Mouse (Mus musculus) liver, embryonic 16.5 days (tissue): ENCODE data around the gene Ndufaf2. TPM values are rescaled to one million over a fixed set of nuclear protein-coding genes. Genes with fewer than 3 reads are reported as not detected.

Experiments used
- ATAC-seq: fragments of 200-750 bp; cut with Nextera tagmentation; 2 replicates; pipeline ENCODE4 v1.8.0; 2017; ENCODE audit warnings: low read depth, mild to moderate bottlenecking, moderate number of reproducible peaks, moderate library complexity
- H3K27ac ChIP-seq: fragments of 300-500 bp; sonication (generic); 2 replicates; pipeline ENCODE4 v1.5.1; 2014; ENCODE audit warnings: mild to moderate bottlenecking, low read length
- H3K27me3 ChIP-seq: fragments of 300-500 bp; sonication (generic); 2 replicates; pipeline ENCODE4 v1.6.1; 2014; ENCODE audit warnings: low read depth, low read length, mixed read lengths; ENCODE audit not compliant: control insufficient read depth, insufficient read depth
- H3K36me3 ChIP-seq: fragments of 300-500 bp; sonication (generic); 2 replicates; pipeline ENCODE4 v1.6.1; 2014; ENCODE audit warnings: mild to moderate bottlenecking; ENCODE audit not compliant: control insufficient read depth, insufficient read depth
- H3K4me1 ChIP-seq: fragments of 300-500 bp; sonication (generic); 2 replicates; pipeline ENCODE4 v1.6.1; 2014; ENCODE audit warnings: low read depth, low read length, mixed read lengths; ENCODE audit not compliant: control insufficient read depth
- H3K4me2 ChIP-seq: fragments of 300-500 bp; sonication (generic); 2 replicates; pipeline ENCODE4 v1.6.1; 2014; ENCODE audit warnings: low read depth, low read length, mixed read lengths
- H3K4me3 ChIP-seq: fragments of 300-500 bp; sonication (generic); 2 replicates; pipeline ENCODE4 v1.5.1; 2014; ENCODE audit warnings: low read depth, mild to moderate bottlenecking, low read length
- H3K9ac ChIP-seq: fragments of 300-500 bp; sonication (generic); 2 replicates; pipeline ENCODE4 v1.6.1; 2014; ENCODE audit warnings: low read depth, low read length
- H3K9me3 ChIP-seq: fragments of 300-500 bp; sonication (generic); replicated peaks from 2 replicates; pipeline ENCODE4 v1.6.1; 2016; ENCODE audit warnings: low read length; ENCODE audit not compliant: control insufficient read depth
- WGBS: fragments of 180-500 bp; shearing (Covaris S2); extraction: QIAGEN DNeasy Blood & Tissue Kit; methylation state at CpG from one replicate; pipeline ENCODE4 v1.1.7; 2014; ENCODE audit not compliant: insufficient replicate concordance; 5-methylcytosine and 5-hydroxymethylcytosine counted together
- polyA plus RNA-seq: library from polyadenylated mRNA; unstranded; fragments of >200 nt; fragmentation: Nextera tagmentation; extraction: Ambion mirVana; gene quantifications from 2 replicates; pipeline ENCODE4 v1.2.1, GENCODE M21; 2015

The Ndufaf2 gene
- polyA plus RNA-seq, 1 experiment from 2014 or later, result 21.5 TPM

DNA sequence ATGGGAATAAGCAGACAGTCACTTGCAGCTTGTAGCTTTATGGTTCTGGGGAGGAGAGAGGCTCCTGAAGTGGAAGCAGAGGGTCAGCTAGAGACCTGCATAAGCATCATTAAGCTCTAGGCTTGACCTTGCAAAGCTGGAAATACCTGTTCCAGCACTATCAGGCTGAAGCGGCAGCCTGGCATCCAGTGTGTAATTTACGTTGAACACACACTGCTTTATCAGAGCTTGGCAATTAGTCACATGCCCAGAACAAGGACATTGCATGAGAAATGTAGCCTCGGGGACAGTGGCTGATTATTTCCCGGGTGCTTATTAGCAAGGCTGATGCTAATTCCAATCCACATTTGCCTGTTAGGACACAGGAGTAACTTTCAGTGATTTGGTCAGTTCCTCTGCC, 196.5 kb downstream of the Ndufaf2 start:
- no peaks in the 10 kb centered on the region for H3K36me3 ChIP-seq
- no peaks in the 10 kb centered on the region for H3K27me3 ChIP-seq
- H3K4me3 ChIP-seq, result no peak overlapping the region
- H3K4me1 ChIP-seq, result no peaks in the 10 kb centered on the region
- no peak for ATAC-seq
- 49% methylated on average over 4 of the region's 4 CpGs for WGBS
- no peak overlapping the region for H3K9ac ChIP-seq
- H3K4me2 ChIP-seq, result no peak overlapping the region
- no peak overlapping the region for H3K27ac ChIP-seq
- no peaks in the 10 kb centered on the region for H3K9me3 ChIP-seq

DNA sequence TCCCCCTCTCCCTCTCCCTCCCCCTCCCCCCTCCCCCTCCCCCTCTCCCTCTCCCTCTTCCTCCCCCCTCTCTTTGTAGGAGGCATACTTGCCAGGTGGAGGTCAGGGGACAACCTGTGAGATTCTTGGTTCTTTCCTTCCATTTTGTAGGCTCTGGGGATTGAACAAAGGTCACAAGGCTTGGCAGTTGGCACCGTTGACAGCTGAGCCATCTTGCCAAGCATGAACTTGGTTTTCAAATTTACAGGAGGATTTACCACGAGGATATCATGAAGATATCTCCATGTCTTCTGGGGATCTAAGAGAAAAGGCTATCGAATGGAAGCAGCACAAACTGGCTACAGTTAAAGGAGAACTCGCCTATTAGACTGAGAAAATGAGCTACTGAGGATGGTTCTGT, 196.9 kb downstream of the Ndufaf2 start:
- Histone ChIP-seq H3K36me3 (no peaks in the 10 kb centered on the region), H3K27me3 (no peaks in the 10 kb centered on the region), H3K9me3 (no peaks in the 10 kb centered on the region), H3K4me1 (no peaks in the 10 kb centered on the region), H3K27ac (no peak overlapping the region), H3K4me2 (no peak overlapping the region), H3K9ac (no peak overlapping the region), H3K4me3 (no peak overlapping the region)
- ATAC-seq, result no peak
- WGBS, result 45% methylated on average over 4 of the region's 4 CpGs

DNA sequence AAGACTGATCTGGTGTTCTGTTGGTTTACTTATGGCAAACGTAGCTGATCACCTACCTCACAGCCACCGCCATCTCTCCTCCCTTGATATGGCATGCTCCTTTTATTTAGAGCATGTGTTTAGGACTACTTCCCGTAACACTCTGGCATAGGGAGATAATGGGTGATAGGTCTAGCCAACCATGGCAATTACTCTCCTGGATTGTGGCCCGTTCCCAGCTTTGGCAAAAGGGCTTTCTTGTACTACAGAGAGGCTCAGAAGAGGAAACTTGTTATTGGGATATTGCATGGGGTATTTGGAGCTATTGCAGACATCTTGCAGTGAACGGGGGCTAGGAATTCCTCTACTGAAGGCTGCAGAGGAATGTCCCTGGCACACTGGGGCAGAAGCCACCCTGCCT, 197.9 kb downstream of the Ndufaf2 start:
- ATAC-seq, result no peak
- Histone ChIP-seq H3K9me3 (no peaks in the 10 kb centered on the region), H3K36me3 (no peaks in the 10 kb centered on the region), H3K9ac (no peak overlapping the region), H3K4me1 (no peaks in the 10 kb centered on the region; the same call in 1 of the 2 replicates), H3K27me3 (no peaks in the 10 kb centered on the region), H3K4me3 (no peak overlapping the region), H3K27ac (no peak overlapping the region), H3K4me2 (no peak overlapping the region)
- WGBS, result 62% methylated on average over 5 of the region's 5 CpGs

DNA sequence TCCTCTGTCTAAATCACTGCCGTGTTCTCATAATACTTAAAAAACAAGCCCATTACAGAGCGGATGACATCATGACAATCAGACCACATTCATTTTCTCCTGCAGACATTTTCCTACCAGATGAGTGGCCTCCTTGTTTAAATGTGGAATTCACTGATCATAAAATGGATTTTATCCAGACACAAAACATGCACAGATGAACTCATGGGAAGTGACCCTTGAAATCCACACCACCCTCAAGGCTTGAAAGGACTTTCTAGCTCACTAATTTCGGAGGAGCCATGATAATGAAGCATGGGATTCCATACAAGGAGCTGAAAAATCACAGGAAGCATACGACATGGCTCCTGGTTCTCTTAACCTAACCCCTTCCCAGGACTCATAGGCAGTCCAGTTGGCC, 198.5 kb downstream of the Ndufaf2 start:
- Histone ChIP-seq H3K9ac (no peak overlapping the region), H3K4me2 (no peak overlapping the region), H3K9me3 (no peaks in the 10 kb centered on the region), H3K27ac (no peak overlapping the region), H3K36me3 (no peaks in the 10 kb centered on the region), H3K4me3 (no peak overlapping the region), H3K27me3 (no peaks in the 10 kb centered on the region), H3K4me1 (no peaks in the 10 kb centered on the region; the same call in 1 of the 2 replicates)
- WGBS, result 60% methylated on average over 4 of the region's 4 CpGs
- no peak for ATAC-seq

DNA sequence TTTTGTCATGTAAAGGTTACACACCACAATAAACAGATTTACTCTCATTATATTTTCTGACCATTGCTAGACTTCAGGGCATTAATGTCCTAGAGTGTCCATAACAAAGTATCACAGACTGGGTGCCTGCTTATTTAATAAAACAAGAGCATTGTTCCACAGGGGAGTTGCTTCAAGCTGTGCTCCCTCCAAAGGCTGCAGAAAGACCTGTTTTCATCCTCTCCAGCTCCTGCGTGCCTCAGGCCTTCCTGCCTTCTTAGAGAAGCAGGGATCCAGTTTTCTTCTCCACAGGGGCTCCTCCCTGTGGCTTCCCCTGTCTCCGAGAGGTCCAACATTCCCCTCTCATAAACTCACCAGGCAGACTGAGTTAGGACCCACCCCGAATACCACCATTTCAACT, 202.2 kb downstream of the Ndufaf2 start:
- Histone ChIP-seq H3K4me1 (peaks cover 3% of the 10 kb centered on the region; the same call in 1 of the 2 replicates), H3K9ac (no peak overlapping the region), H3K4me3 (no peak overlapping the region), H3K27me3 (no peaks in the 10 kb centered on the region), H3K9me3 (no peaks in the 10 kb centered on the region), H3K27ac (no peak overlapping the region), H3K36me3 (no peaks in the 10 kb centered on the region), H3K4me2 (no peak overlapping the region)
- WGBS, result 58% methylated on average over 3 of the region's 3 CpGs
- no peak for ATAC-seq

DNA sequence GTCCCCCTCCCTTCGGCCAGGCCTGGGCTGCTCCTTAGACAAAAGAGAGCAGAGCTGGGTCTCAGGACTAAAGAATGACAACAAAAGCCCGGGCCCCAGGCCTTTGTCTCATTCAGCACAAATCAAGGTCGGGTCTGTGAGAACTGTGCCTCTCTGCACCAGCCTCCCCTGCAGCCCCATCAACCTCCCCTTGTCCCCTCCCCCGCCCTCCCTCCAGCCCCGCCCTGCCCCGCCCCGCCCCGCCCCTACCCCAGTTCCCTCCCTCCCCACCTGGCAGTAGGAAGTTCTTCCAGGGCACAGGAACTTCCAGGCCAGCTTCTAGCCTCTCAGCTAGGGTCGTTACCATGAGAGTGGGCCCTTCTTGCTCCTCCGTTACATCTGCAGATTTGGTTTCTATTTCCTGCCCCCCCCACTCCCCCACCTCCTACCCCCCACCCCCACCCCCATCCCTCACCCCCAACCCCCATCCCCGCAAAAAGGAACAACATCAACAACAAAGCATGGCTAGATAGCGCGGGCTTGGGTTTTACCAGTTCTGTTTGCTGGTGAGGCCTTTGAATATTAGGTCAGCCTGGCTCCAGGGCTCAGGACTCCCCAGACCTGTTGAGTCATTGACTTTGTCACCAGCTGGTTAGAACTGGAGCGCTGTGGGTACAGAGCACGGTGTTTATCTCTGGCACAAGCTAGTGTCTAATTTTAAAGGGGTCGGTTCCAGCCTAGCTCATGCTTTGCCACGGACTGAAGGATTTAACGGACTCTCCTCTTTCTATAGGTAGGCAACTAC, 202.9 kb downstream of the Ndufaf2 start:
- Histone ChIP-seq H3K27ac (no peak overlapping the region), H3K4me2 (peak overlapping the region; percentile 26; the same call in 1 of the 2 replicates)
- 17% methylated on average over 13 of the region's 18 CpGs for WGBS

DNA sequence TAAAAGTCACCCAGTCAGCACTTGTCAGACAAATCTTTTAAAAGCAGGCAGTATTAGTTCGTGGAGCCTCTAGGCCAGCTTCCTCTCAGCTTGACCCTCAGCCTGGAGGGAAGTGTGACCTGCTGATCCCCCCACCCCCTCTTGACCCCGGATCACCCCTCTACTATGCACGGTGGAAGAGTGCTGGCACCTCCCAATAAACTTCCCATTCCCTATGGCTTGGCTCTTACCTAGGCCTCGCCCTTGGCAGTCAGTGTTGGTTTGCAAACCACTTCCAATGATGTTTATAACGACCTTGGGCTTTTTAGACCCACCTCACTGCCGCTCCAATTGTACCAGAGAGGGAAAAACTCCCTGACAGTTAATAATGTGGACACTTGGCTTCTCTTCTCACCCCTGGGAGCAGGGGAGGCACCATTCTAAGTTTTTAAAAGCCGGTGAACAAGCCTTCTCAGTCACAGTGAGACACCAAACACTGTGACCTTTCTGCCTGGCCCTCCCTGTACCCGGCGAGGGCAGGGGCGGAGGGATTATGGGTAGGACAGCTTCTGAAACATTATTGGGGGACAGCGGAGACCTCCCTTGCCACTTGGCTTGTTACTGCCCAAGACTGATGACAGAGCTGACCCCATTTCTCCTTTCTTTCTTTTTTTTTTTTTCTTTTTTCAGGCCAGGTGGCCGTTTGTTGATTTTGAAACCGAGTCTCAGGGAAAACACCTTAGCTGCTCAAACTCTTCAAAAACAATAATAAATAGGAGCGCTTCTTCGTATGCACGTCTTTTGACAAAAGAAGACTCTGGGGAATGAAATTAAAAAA, 203.8 kb downstream of the Ndufaf2 start:
- Histone ChIP-seq H3K4me1 (peaks cover 3% of the 10 kb centered on the region; the same call in 1 of the 2 replicates), H3K27me3 (no peaks in the 10 kb centered on the region), H3K27ac (no peak overlapping the region; the same call in 1 of the 2 replicates), H3K4me2 (peak overlapping the region; percentile 26; the same call in 1 of the 2 replicates), H3K9ac (no peak overlapping the region), H3K9me3 (no peaks in the 10 kb centered on the region), H3K36me3 (no peaks in the 10 kb centered on the region), H3K4me3 (no peak overlapping the region)
- peak; percentile 64 for ATAC-seq
- 47% methylated on average over 16 of the region's 16 CpGs for WGBS

More for the DNA sequence above, 202.9 kb downstream of the Ndufaf2 start:
- Histone ChIP-seq H3K27me3 (no peaks in the 10 kb centered on the region), H3K4me3 (no peak overlapping the region), H3K4me1 (peaks cover 3% of the 10 kb centered on the region; the same call in 1 of the 2 replicates), H3K36me3 (no peaks in the 10 kb centered on the region), H3K9ac (no peak overlapping the region), H3K9me3 (no peaks in the 10 kb centered on the region)
- ATAC-seq, result peak; percentile 66

DNA sequence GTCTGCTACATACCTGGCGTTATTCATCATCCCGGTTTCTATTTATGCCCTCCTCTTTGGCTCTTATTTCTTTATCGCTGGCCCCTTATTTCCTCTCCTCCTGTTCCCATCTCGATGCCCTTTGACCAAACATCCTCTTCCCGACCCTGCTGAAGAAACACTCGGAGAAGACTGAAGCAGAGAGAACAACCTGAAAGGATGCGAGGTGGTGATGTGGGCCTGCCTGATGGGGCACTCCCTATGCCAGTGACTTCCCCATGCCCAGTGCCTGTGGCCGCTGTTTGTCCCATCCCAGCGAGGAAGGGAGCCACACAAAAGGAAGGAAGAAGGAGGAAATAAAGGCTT, 204.4 kb downstream of the Ndufaf2 start:
- peak; percentile 38 for ATAC-seq
- H3K27ac ChIP-seq, result peak overlapping the region; percentile 24; the same call in 1 of the 2 replicates
- 15% methylated on average over 9 of the region's 9 CpGs for WGBS

More for the DNA sequence above, 204.4 kb downstream of the Ndufaf2 start:
- Histone ChIP-seq H3K4me1 (peaks cover 3% of the 10 kb centered on the region; the same call in 1 of the 2 replicates), H3K4me3 (no peak overlapping the region), H3K27me3 (no peaks in the 10 kb centered on the region), H3K36me3 (no peaks in the 10 kb centered on the region), H3K9ac (no peak overlapping the region), H3K4me2 (no peak overlapping the region), H3K9me3 (no peaks in the 10 kb centered on the region)
